Mouse (Mus musculus): ENCODE data around the gene Denr. TPM values are rescaled to one million over a fixed set of nuclear protein-coding genes. Genes with fewer than 3 reads are reported as not detected.

The Denr gene
- 53.6 and 56.4 TPM in 2 replicates for polyA plus RNA-seq (2012; ENCODE audit: low replicate concordance)

DNA sequence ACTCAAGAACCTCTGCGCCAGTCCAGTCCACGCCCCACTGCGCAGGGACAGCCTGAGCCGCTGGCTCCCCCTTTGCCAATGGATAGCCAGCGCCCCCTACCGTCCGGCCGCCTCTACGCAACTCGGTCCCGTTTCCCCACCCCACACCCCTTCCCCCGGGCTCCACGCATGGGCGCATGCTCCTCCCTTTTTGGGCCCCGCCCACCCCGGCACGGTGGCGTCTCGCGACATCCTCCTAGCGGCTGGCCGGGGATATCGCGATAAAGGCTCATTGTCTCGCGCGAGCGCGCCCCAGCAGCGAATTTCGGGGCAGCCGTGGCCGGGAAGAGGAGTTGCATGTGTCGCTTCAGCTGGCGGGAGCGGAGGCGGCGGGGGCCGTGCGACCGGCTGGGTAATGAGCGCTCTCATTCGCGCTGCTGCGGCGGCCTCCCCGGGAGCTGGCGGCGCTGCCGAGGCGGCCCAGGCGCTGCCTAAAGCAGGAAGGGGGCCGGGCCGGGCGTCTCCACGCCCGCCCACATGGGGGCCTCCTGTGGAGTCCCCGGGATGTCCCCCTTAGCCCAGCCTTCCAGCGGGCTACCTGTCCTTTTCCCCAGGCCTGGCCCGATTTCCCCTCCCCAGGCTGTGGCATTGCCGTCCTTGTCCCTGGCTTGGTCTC lies at the start of gene Denr:
TSS of gene Denr (plus strand) at position 200 of the 655 bp plus-strand sequence.

DNA sequence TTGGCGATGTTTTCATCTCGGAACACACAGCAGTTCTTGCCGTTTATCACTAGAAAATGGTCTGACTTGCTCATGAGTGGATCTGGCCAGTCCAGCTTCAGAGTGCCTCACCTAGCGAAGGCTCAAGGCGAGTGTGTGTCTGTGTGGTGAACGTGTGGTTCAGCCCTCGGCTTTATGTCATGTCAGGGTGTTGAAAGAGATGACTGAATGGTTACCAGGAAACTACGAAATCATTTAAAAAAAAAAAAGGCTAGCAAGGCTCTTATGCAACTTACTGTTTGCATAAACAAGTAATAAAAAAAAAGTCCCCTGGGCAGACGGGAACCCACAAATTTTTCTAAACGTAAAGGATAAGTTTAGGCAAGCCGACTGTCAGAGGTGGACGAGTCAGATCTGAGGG lies 41.6 kb upstream of the Denr start, which contains the start of gene Hcar2:
TSS of gene Hcar2 (minus strand) at position 135 of the 400 bp plus-strand sequence.

DNA sequence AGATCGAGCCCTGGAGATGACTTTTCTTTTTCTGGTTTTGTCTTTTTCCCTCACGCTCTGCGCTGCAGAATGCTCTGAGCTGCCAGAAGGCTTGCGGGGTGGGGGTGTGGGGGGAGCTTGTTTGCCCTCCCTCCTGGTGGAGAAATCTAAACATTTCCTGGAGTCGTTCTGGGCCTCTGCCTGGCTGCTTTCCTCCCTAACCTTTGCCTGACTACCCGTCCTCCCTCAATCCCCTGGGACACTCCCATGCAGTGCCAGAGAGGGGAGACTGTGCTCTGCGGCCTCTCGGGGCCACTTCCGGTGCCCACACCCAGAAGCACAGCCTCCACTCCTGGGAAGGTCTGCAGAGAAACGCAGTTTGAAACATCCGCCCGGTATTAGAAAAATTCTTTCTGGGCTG lies 27.0 kb upstream of the Denr start, which contains the start of gene Hcar1:
TSS of gene Hcar1 (minus strand) at position 93 of the 400 bp plus-strand sequence.

DNA sequence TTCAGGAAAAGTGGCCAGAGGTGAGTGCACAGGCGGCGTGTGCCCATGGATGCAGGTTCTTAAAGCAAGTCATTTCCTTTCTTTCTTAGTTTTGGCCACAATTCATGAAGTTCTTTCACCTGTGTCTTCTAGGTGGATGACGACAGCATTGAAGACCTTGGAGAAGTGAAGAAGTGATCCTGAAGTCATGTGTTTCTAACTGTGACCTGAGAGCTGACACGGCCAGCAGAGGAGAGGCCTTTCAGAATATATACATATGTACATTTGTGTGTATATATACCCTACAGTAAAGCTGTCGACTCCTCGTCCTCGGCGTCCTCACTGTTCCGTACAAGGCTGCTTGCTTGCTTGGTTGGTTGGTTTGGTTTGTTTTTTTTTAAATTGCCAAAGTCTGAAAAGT lies 20.1 kb downstream of the Denr start, which contains the start of gene Gm43518:
TSS of gene Gm43518 (plus strand) at position 301 of the 400 bp plus-strand sequence.

DNA sequence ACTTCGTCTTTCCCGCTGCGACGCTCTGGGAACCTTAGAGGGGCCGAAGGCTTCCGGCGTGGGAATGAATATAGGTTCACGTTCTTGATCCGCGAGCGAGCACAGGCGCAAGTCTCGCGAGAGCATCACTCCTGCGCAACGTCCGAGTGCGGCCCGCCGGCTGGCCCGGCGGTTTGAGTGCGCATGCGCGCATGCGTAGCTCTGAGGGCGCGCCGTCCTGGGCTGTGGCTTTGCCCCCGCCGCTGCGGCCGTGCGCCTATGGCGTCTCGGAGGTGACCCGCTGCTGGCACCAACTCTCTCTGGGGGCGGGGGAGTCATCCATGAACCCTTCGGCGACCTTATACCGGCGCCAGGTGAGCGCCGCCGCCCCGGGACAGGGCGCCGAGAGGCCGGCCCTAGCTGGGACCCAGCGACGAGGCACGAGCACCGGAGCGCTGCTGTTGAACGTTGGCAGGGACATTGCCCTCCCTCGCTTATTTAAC lies 23.6 kb downstream of the Denr start, which contains the start of gene Ccdc62:
TSS of gene Ccdc62 (plus strand) at position 172 of the 482 bp plus-strand sequence.

DNA sequence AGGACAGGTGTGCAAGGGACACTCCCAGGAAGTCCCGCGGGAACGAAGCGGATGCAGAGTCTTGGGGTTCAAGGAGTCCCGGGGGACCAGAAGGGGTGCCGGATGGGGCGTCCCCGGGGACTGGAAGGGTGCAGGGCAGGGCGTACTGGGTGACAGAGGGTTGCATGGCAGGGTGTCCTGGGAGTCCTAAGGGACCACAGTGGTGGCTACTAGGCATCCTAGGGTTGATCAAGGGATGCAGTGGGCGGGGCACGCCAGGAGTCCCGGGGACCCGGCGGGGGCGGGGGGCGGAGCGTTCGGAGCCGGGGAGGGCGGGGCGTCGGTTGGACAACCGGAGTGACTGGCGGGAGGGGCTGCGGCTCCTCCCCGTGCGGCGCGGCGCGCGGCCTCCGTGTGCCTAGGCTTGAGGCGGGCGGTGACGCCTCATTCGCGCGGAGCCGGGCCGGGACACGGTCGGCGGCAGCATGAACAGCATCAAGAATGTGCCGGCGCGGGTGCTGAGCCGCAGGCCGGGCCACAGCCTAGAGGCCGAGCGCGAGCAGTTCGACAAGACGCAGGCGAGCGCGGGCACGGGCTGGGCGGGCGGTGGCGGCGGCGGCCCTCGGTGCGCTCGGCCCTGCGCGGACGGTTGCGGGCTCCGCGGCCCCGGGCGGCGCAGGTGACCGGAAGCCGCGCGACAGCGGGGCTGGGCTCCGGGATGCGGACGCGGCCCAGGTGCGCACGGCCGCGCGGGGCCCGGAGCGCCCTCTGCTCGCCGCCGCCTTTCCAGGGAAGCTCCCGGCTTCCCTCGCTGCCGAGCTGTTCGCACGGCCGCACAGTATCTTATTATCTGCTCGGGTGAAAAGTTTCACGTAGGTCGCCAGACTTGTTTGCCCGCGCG lies 66.6 kb downstream of the Denr start, which contains the start of gene Hip1r:
TSS of gene Hip1r (plus strand) at position 330 of the 880 bp plus-strand sequence.

Other genes with a start within 250 kb of the Denr start
- 16.2 and 23.8 TPM in 2 replicates for gene Clip1, start 222.6 kb upstream of the Denr start, polyA plus RNA-seq (2012; ENCODE audit: low replicate concordance)
- 47.8 and 53.4 TPM in 2 replicates for gene Zcchc8, start 186.1 kb upstream of the Denr start, polyA plus RNA-seq (2012; ENCODE audit: low replicate concordance)
- 5.0 and 35.3 TPM in 2 replicates for gene Rsrc2, start 157.8 kb upstream of the Denr start, polyA plus RNA-seq (2012; ENCODE audit: low replicate concordance)
- 0.11 and 0.75 TPM in 2 replicates for gene Kntc1, start 157.5 kb upstream of the Denr start, polyA plus RNA-seq (2012; ENCODE audit: low replicate concordance)
- gene Hcar2, start 41.7 kb upstream of the Denr start, polyA plus RNA-seq (2012; ENCODE audit: low replicate concordance) = 0.83 and 2.8 TPM in 2 replicates
- gene Hcar1, start 27.2 kb upstream of the Denr start, polyA plus RNA-seq (2012; ENCODE audit: low replicate concordance) = 0.04 TPM in 1 of 2 replicates, not detected in the other
- not detected in 2 replicates for gene Gm43518, start 20.2 kb downstream of the Denr start, polyA plus RNA-seq (2012; ENCODE audit: low replicate concordance)
- gene Ccdc62, start 23.5 kb downstream of the Denr start, polyA plus RNA-seq (2012; ENCODE audit: low replicate concordance) = 5.2 and 9.3 TPM in 2 replicates
- gene Hip1r, start 66.5 kb downstream of the Denr start, polyA plus RNA-seq (2012; ENCODE audit: low replicate concordance) = 118 and 180 TPM in 2 replicates
- 221 and 506 TPM in 2 replicates for gene Vps37b, start 125.1 kb downstream of the Denr start, polyA plus RNA-seq (2012; ENCODE audit: low replicate concordance)
- gene Abcb9, start 188.6 kb downstream of the Denr start, polyA plus RNA-seq (2012; ENCODE audit: low replicate concordance) = 14.4 and 20.3 TPM in 2 replicates
- gene Ogfod2, start 205.1 kb downstream of the Denr start, polyA plus RNA-seq (2012; ENCODE audit: low replicate concordance) = 48.9 and 92.4 TPM in 2 replicates
- 61.9 and 70.4 TPM in 2 replicates for gene Arl6ip4, start 208.9 kb downstream of the Denr start, polyA plus RNA-seq (2012; ENCODE audit: low replicate concordance)

Data from hematopoietic multipotent progenitor cell, adult 10-12 weeks (in vitro differentiated cells).